Mouse (Mus musculus): ENCODE data around the gene Rmdn2. TPM values are rescaled to one million over a fixed set of nuclear protein-coding genes. Genes with fewer than 3 reads are reported as not detected.

The Rmdn2 gene
- polyA plus RNA-seq, 1 experiment from 2014 or later, result 12.5 TPM

DNA sequence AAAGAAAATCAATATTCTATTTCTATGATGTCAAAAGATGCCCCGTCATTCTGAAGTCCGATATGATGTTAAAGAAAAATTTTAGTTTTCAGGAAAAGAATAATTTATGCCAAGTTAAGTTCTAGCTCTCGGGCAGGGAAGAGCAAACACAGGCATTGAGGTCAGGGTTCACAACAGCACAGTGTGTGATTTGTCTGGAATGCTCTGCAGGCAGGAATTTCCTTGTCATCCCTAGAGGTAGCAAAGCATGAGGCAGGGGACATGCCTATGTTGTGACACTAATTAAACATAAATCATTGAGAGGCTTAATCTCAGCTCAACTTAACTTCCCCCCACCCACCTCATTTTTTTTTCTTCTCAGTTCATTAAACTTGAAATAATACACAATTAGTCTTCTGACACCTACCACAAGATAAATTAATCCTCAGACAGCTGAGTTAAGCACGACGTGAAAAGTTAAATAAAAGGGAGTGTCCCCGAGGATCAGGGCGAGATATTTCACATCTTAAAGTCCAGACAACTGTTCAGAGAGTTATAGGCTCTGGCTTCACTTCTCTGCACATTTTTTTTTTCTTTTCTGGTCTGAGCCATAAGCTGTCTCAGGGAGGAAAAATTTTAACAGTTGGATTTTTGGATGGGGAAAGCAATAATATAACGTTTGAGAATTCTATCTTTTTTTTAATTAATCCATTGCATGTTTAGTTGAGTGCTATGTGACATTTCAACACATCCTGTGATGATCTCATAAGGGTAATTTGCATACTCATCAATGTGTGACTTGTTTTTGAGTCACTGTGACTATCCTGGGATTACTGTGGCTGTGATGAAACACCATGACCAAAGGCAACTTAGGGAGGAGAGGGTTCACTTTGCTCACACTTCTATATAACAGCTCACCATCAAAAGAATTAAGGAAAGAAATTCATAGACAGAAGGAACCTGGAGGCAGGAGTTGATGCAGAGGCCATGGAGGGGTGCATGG lies 12.8 kb upstream of the Rmdn2 start:
- Histone ChIP-seq H3K4me3 (no peak overlapping the region), H3K27ac (no peak overlapping the region), H3K9me3 (no peaks in the 10 kb centered on the region), H3K9ac (no peak overlapping the region), H3K4me2 (replicated peaks) (no peak overlapping the region), H3K4me1 (peaks cover 9% of the 10 kb centered on the region; the same call in 1 of the 2 replicates), H3K36me3 (no peaks in the 10 kb centered on the region), H3K27me3 (no peaks in the 10 kb centered on the region)
- 33% methylated on average over 8 of the region's 8 CpGs for WGBS
- no peak for ATAC-seq (ENCODE audit: low FRiP score, low read depth)

DNA sequence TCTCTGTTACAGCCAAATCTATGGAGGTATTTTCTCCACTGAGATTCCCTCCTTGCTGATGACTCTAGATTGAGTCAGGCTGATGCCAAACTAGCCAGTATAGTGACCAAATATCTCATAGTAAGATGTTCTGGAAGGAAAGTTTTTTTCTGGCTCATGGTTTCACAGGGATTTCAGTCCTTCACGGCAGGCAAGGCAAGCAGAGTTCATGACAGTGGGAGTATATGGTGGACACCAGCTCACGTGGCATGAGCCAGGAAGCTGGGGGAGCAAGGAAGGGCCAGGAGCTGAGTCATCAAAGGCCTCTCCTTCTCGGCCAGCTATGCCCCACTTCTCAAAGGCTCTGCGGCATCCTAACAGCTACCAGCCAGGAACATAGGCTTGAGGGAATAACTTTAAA lies 11.6 kb upstream of the Rmdn2 start:
- Histone ChIP-seq H3K27me3 (no peaks in the 10 kb centered on the region), H3K4me1 (peaks cover 9% of the 10 kb centered on the region; the same call in 1 of the 2 replicates), H3K36me3 (no peaks in the 10 kb centered on the region), H3K9ac (no peak overlapping the region), H3K27ac (no peak overlapping the region), H3K4me2 (replicated peaks) (no peak overlapping the region), H3K4me3 (no peak overlapping the region), H3K9me3 (no peaks in the 10 kb centered on the region)
- WGBS, result 67% methylated on average over 4 of the region's 4 CpGs
- ATAC-seq (ENCODE audit: low FRiP score, low read depth), result no peak

DNA sequence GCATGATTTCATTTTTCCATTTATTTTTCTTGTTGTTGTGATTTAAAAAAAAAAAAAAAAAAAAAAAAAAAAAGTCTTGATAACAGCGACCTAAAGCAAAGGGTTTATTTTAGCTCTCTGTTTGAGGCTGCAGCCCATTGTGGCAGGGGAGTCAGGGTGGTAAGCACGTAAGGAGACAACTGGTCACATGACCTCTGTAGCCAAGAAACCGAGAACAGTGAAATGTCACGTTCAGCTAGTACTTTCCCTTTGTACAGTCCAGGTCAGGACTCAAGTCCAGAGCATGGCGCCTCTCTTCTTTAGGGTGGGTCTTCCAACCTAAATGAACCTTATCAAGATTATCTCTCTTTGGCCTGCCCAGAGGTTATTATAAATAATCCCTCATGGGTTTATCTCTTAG lies 9.3 kb upstream of the Rmdn2 start:
- ATAC-seq (ENCODE audit: low FRiP score, low read depth), result no peak
- Histone ChIP-seq H3K4me2 (replicated peaks) (no peak overlapping the region), H3K27me3 (no peaks in the 10 kb centered on the region), H3K9ac (no peak overlapping the region), H3K4me1 (peaks cover 9% of the 10 kb centered on the region; the same call in 1 of the 2 replicates), H3K36me3 (no peaks in the 10 kb centered on the region), H3K4me3 (no peak overlapping the region), H3K27ac (no peak overlapping the region), H3K9me3 (no peaks in the 10 kb centered on the region)
- WGBS, result 68% methylated on average over 5 of the region's 5 CpGs

DNA sequence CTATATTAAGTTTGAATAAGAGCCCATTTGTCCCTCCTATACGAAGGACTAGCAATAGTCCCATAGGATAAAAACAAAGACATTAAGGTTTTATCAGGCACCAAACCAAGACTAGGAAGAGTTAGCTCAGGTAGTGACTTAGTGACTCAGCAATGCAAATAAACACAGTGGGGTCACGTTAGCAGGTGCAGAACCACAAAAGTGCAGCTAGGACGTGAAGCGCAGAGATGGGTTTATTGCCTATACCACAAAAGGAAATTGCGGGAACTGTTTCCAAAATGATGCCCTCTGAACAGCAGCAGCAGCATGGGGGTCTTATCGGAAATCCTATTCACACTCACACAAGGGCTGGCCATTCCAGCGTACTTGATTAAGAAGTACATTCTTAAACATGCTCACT lies 8.2 kb upstream of the Rmdn2 start:
- Histone ChIP-seq H3K4me3 (no peak overlapping the region), H3K4me2 (replicated peaks) (no peak overlapping the region), H3K27me3 (no peaks in the 10 kb centered on the region), H3K9ac (no peak overlapping the region), H3K9me3 (no peaks in the 10 kb centered on the region), H3K36me3 (no peaks in the 10 kb centered on the region), H3K27ac (no peak overlapping the region), H3K4me1 (peaks cover 9% of the 10 kb centered on the region; the same call in 1 of the 2 replicates)
- WGBS, result 79% methylated on average over 7 of the region's 7 CpGs
- no peak for ATAC-seq (ENCODE audit: low FRiP score, low read depth)

DNA sequence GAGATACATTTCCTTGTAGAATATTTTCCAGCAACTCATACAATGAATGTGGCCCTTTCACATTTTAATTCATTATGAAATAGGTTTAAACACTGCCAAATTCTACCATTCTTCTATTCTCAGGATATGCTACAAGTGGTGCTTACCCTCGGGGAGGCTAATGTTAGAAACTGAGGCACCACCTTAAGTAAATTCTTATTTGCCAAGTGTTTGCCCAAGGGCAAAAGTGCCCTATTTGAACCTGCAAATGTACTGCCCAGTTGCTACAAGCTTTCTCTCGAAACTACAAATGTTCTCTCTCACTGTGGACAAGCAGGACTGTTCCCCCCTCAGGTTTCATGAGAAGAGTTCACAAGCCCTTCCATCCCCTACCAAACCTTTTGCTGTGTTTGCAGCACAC lies 5.9 kb upstream of the Rmdn2 start:
- H3K27me3 ChIP-seq, result no peaks in the 10 kb centered on the region
- H3K4me2 ChIP-seq (replicated peaks), result no peak overlapping the region
- no peak overlapping the region for H3K9ac ChIP-seq
- H3K9me3 ChIP-seq, result no peaks in the 10 kb centered on the region
- no peak overlapping the region for H3K4me3 ChIP-seq
- no peaks in the 10 kb centered on the region for H3K36me3 ChIP-seq
- WGBS, result 68% methylated on average over 2 of the region's 2 CpGs
- no peak overlapping the region for H3K27ac ChIP-seq
- no peak for ATAC-seq (ENCODE audit: low FRiP score, low read depth)
- no peaks in the 10 kb centered on the region for H3K4me1 ChIP-seq

DNA sequence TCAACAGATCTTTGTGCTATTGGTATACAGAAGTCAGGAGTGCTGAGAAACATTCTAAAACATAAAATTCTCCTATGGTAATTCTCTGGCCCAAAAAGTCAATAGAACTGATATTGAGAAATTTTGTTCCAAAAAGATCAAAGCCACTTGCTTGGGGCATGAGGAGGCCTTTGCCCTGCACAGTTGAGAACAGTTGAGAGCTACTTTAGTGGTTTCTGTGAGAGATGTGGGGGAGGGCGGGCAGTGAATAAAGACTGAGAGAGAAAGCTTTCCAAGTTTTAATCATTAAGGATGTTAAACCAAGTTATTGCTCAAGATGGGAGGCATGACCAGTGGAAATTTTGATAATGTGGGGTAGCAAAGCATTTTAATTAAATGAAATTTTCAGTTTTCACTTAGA lies 2.0 kb upstream of the Rmdn2 start:
- H3K36me3 ChIP-seq, result no peaks in the 10 kb centered on the region
- no peaks in the 10 kb centered on the region for H3K27me3 ChIP-seq
- no peaks in the 10 kb centered on the region for H3K9me3 ChIP-seq
- H3K4me1 ChIP-seq, result 0 out of 2 replicates have a peak, but pooled peaks cover 4% of the 10 kb centered on the region
- WGBS, result 88% methylated on average over 1 of the region's 1 CpGs
- no peak for ATAC-seq (ENCODE audit: low FRiP score, low read depth)
- no peak overlapping the region for H3K9ac ChIP-seq
- H3K4me3 ChIP-seq, result no peak overlapping the region
- H3K27ac ChIP-seq, result no peak overlapping the region
- H3K4me2 ChIP-seq (replicated peaks), result no peak overlapping the region

DNA sequence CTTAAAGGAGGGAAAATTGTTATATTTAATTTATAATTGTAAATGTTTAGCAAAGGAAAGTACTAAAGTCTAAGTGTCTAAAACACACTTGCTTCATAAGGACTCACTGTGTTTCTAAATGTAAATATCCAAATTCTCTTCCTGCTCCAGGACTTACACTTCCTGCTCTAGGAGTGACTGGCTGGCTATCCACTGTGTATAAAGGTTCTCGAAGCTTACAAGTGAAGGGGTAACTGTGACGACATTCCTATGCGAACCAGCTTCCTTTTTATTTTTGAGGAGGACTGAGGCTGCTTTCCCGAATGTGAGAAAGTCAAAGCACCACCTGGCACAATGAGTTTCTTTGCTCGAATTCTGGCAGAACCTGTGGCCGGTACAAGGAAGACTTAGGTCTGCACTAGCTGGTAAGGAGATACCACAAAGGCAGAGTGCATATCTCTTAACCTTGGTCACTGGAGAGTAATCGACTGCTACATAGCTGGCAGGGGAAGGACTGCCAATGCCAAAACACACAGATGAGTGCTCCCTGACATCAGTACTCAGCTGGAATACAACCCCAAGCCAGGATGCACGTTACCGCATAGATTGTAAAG lies 1.4 kb upstream of the Rmdn2 start:
- Histone ChIP-seq H3K9me3 (no peaks in the 10 kb centered on the region), H3K36me3 (no peaks in the 10 kb centered on the region), H3K4me1 (0 out of 2 replicates have a peak, but pooled peaks cover 5% of the 10 kb centered on the region), H3K4me2 (replicated peaks) (no peak overlapping the region), H3K9ac (no peak overlapping the region), H3K27ac (no peak overlapping the region), H3K4me3 (no peak overlapping the region), H3K27me3 (no peaks in the 10 kb centered on the region)
- no peak for ATAC-seq (ENCODE audit: low FRiP score, low read depth)
- 83% methylated on average over 9 of the region's 9 CpGs for WGBS

DNA sequence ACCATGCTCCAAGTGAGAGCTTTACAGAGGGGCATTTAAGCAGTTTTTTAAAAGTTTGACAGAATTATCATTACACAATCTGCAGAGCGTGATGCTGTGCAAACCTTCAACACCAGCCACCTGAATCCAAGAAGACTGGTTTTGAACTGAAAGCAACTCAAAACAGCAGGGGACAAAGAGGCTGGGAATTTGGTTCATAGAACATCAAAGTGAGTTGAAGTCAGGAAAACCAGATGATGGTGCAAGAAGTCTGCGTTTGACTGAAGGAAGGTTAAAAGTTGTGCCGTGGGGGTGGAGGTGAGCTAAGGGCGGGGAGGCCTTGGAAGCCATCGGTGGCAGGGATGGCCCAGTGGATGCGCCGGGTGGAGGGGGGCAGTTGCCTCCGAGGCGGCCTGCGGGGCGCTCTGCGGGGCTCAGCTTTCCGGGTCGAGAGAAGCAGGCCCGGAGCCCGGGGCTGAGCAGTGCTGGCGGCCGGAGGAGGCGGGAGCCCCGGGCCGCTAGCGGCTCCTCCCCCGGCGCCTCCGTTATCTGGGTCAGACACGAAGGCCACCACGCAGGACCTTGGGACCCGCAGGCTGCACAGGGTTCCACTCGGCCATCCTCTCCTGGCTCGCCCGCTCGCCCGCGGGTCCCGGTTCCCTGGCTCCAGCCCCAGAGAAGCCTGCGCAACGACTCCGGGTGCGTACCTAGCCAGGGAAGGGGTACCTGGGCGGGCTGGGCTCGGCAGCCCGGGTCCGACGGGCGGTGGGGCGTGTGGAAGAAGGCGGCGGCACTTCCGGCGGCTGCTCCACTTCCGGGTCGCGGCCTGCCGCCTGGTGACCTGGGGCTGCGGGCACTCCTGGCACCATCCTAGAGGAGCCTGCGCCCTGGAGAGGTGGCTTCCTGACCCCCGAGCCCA lies 3.3 kb downstream of the Rmdn2 start:
- peak overlapping the region; percentile 87 for H3K27ac ChIP-seq
- no peaks in the 10 kb centered on the region for H3K27me3 ChIP-seq
- 2% methylated on average over 57 of the region's 57 CpGs for WGBS
- no peaks in the 10 kb centered on the region for H3K36me3 ChIP-seq
- H3K4me1 ChIP-seq, result 0 out of 2 replicates have a peak, but pooled peaks cover 5% of the 10 kb centered on the region
- ATAC-seq (ENCODE audit: low FRiP score, low read depth), result peak; percentile 91
- peak overlapping the region; percentile 76 for H3K4me2 ChIP-seq (replicated peaks)
- H3K4me3 ChIP-seq, result peak overlapping the region; percentile 68
- no peaks in the 10 kb centered on the region for H3K9me3 ChIP-seq
- H3K9ac ChIP-seq, result peak overlapping the region; percentile 88

DNA sequence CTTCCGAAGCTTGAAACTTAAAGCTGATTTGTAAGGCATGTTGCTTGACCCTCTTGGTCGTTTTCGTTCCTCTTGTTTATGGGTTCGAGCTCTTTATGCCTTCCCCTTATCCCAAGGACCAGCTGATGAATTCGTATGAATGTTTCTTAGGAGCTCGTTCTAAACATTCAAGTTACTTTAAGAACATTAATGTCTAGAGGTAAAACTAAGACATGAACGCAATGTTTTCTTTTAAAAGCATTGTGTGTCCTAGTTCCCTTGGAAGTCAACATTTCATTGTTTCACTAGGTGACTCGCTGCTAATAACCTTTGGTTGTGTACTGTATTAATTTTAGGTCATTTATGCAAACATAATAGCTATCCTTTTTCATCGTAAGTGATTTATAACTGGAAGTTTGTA lies 4.2 kb downstream of the Rmdn2 start:
- Histone ChIP-seq H3K9me3 (no peaks in the 10 kb centered on the region), H3K4me3 (peak overlapping the region; percentile 68), H3K9ac (no peak overlapping the region; the same call in 1 of the 2 replicates), H3K27ac (no peak overlapping the region), H3K36me3 (no peaks in the 10 kb centered on the region), H3K4me1 (0 out of 2 replicates have a peak, but pooled peaks cover 5% of the 10 kb centered on the region), H3K27me3 (no peaks in the 10 kb centered on the region), H3K4me2 (replicated peaks) (peak overlapping the region; percentile 76)
- ATAC-seq (ENCODE audit: low FRiP score, low read depth), result no peak
- WGBS, result 80% methylated on average over 9 of the region's 9 CpGs

DNA sequence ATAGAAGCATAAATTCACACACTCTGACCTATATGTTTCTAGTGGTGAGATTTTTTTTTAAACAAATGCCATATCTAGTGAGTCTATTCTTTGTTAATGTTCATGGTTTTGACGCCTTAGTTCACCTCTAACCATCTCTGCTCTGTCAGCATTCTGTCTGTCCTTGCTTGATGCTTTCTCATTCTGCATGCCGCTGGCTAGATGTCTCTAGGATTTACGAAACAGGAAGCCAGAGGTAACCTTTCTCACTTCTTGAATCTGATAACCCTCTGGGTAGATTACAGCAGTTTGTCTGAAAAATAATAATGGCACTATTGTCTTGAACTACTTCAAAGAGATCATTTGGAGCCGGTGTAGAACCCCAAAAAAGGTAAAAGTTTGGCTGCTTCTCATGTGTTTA lies 5.0 kb downstream of the Rmdn2 start:
- no peak for ATAC-seq (ENCODE audit: low FRiP score, low read depth)
- Histone ChIP-seq H3K4me3 (no peak overlapping the region), H3K4me2 (replicated peaks) (no peak overlapping the region), H3K9me3 (no peaks in the 10 kb centered on the region), H3K27ac (no peak overlapping the region), H3K9ac (no peak overlapping the region), H3K27me3 (no peaks in the 10 kb centered on the region), H3K36me3 (0 out of 2 replicates have a peak, but pooled peaks cover 3% of the 10 kb centered on the region), H3K4me1 (0 out of 2 replicates have a peak, but pooled peaks cover 5% of the 10 kb centered on the region)
- WGBS, result 92% methylated on average over 4 of the region's 4 CpGs

DNA sequence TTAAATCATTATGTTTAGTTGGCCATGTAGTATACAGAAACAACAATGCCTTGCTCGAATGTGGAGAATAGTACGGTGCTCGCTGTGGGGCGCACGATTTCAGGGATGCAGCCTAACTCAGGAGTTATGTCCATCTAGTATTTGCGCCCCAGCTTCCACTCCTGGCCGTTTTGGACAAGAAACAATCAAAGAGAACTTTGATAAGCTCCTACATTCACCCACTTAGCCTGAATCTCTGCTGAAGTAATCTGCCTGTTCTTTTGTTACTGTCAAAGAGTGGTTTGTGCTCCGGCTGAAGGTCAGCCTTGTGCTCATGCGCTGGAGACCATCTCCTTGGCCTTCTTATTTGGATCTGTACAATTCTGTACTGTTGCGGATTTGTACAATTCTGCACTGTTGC lies 6.8 kb downstream of the Rmdn2 start:
- 91% methylated on average over 10 of the region's 10 CpGs for WGBS
- 0 out of 2 replicates have a peak, but pooled peaks cover 3% of the 10 kb centered on the region for H3K36me3 ChIP-seq
- no peaks in the 10 kb centered on the region for H3K27me3 ChIP-seq
- ATAC-seq (ENCODE audit: low FRiP score, low read depth), result no peak
- H3K4me2 ChIP-seq (replicated peaks), result no peak overlapping the region
- H3K9ac ChIP-seq, result no peak overlapping the region
- H3K9me3 ChIP-seq, result no peaks in the 10 kb centered on the region
- no peak overlapping the region for H3K4me3 ChIP-seq
- H3K4me1 ChIP-seq, result 0 out of 2 replicates have a peak, but pooled peaks cover 5% of the 10 kb centered on the region
- no peak overlapping the region for H3K27ac ChIP-seq
